Mouse (Mus musculus) kidney, postnatal 36 days (tissue): ENCODE results near the gene Henmt1.
A peak's percentile ranks its signal among the peaks of the same experiment; 100 is the strongest.

ENCODE experiments used
- DNase-seq, 2 experiments: peaks; one replicate each; pipeline ENCODE4 v3.0.0; 2021 to 2022; ENCODE audit warnings: mixed read lengths in 2 of 2

Henmt1 gene

GRCm38 (mm10) chr3:108940001-108940633 lies 444 bp downstream of the Henmt1 start, which contains the start of gene Gm9857:
Gene Gm9857, minus strand, starts transcription at chr3:108940445.
- peak in 1 of 2 experiments; percentile 21 for DNase-seq

GRCm38 (mm10) chr3:108940996-108941395 lies 1.3 kb downstream of the Henmt1 start:
- no peak for DNase-seq

- DNase-seq: no peak
Measured at GRCm38 (mm10) chr3:108957976-108958375, 18.3 kb downstream of the Henmt1 start.

GRCm38 (mm10) chr3:108959680-108960295 lies 20.1 kb downstream of the Henmt1 start:
- DNase-seq: peak; percentile 11 to 27

GRCm38 (mm10) chr3:108961226-108961625 lies 21.6 kb downstream of the Henmt1 start:
- DNase-seq: peak in 1 of 2 experiments; percentile 18

- no peak for DNase-seq
Measured at GRCm38 (mm10) chr3:108961655-108962054, 22.0 kb downstream of the Henmt1 start.

GRCm38 (mm10) chr3:108963278-108963677 lies 23.6 kb downstream of the Henmt1 start:
- DNase-seq: no peak

GRCm38 (mm10) chr3:108963776-108964175 lies 24.1 kb downstream of the Henmt1 start:
- DNase-seq: no peak

- peak in 1 of 2 experiments; percentile 48 for DNase-seq
Measured at GRCm38 (mm10) chr3:108964361-108965044, 24.8 kb downstream of the Henmt1 start.

GRCm38 (mm10) chr3:108966051-108966450 lies 26.4 kb downstream of the Henmt1 start:
- DNase-seq: no peak

GRCm38 (mm10) chr3:108973980-108974660 lies 34.4 kb downstream of the Henmt1 start:
- no peak for DNase-seq

GRCm38 (mm10) chr3:108974920-108975485 lies 35.3 kb downstream of the Henmt1 start:
- no peak for DNase-seq

- peak in 1 of 2 experiments; percentile 35 for DNase-seq
Measured at GRCm38 (mm10) chr3:108977340-108978030, 37.8 kb downstream of the Henmt1 start.

- DNase-seq: no peak
Measured at GRCm38 (mm10) chr3:108981946-108982345, 42.3 kb downstream of the Henmt1 start.

- no peak for DNase-seq
Measured at GRCm38 (mm10) chr3:108983989-108984388, 44.3 kb downstream of the Henmt1 start.

GRCm38 (mm10) chr3:108986534-108986933 lies 46.9 kb downstream of the Henmt1 start:
- DNase-seq: no peak

GRCm38 (mm10) chr3:108987009-108987659 lies 47.5 kb downstream of the Henmt1 start:
- DNase-seq: no peak

- peak; percentile 41 to 65 for DNase-seq
Measured at GRCm38 (mm10) chr3:108989971-108990548, 50.4 kb downstream of the Henmt1 start.

GRCm38 (mm10) chr3:108994477-108994876 lies 54.8 kb downstream of the Henmt1 start:
- DNase-seq: no peak

GRCm38 (mm10) chr3:108995379-108995778 lies 55.7 kb downstream of the Henmt1 start:
- no peak for DNase-seq

GRCm38 (mm10) chr3:108997284-108997683 lies 57.6 kb downstream of the Henmt1 start:
- peak in 1 of 2 experiments; percentile 17 for DNase-seq
